Mouse (Mus musculus): ENCODE measurements around the gene Msantd2. TPM values are rescaled to one million over a fixed set of nuclear protein-coding genes. Genes with fewer than 3 reads are reported as not detected.

Msantd2 gene
- polyA plus RNA-seq, 1 experiment from 2014 or later = 7.5 TPM

DNA sequence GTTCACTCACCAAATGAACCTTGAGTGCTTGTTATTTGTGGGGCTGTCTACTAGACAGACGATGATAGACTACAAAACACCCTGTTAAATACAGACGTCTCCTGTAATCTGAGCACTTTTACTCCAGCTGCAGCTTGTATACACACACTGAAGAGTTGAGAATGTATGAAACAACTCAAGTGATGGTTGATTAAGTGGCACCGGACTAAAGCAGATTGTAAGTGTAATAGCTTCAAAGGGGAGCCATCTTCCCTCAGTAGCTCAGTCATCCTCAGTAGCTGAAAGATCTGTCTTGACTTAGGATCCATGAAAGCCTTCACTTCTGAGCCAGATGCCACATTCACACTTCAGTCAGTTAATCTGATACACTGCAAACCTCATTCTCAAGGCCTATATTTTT, 6.6 kb downstream of the Msantd2 start:
- no peaks in the 10 kb centered on the region for H3K9me3 ChIP-seq (ENCODE audit: control insufficient read depth, low read length)
- H3K9ac ChIP-seq (ENCODE audit: low read length) = no peak overlapping the region
- H3K4me2 ChIP-seq (replicated peaks; ENCODE audit: low read depth) = no peak overlapping the region
- WGBS = 54% methylated on average over 3 of the region's 3 CpGs
- H3K27me3 ChIP-seq (ENCODE audit: control insufficient read depth, insufficient read depth, low read length) = no peaks in the 10 kb centered on the region
- no peak for DNase-seq (ENCODE audit: low spot score)
- TF ChIP-seq EP300 (optimal IDR thresholded peaks at IDR 0.05) (no peak), CTCF (IDR thresholded peaks at IDR 0.05; ENCODE audit: low read depth) (no peak)
- no peaks in the 10 kb centered on the region for H3K4me1 ChIP-seq (replicated peaks; ENCODE audit: control insufficient read depth, insufficient read depth)
- H3K27ac ChIP-seq (replicated peaks) = no peak overlapping the region
- H3K4me3 ChIP-seq (ENCODE audit: low read depth, low read length) = no peak overlapping the region
- H3K36me3 ChIP-seq (ENCODE audit: control insufficient read depth, insufficient read depth, low read length) = no peaks in the 10 kb centered on the region
- ATAC-seq (ENCODE audit: low FRiP score, low TSS enrichment) = no peak

DNA sequence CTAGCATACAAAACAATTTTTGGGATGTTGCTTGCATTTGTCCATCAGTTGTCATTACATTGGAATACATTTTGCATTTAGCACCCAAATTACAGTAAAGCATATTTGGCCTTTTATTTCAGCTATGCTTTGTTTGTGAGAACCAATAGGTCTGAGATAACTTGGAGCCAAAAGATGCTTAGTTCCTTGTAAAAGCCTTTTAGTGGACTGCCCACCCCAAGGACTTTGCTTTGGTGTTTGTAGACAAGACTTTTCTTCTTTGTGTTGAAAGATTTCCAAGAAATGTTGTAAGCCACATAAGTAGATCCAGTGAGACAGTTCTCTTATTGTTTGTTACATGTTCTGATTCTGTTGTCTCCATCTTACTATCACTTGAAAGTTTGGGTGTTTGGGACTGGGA, 7.2 kb downstream of the Msantd2 start:
- Histone ChIP-seq H3K4me2 (replicated peaks; ENCODE audit: low read depth) (no peak overlapping the region), H3K4me3 (ENCODE audit: low read depth, low read length) (no peak overlapping the region), H3K9me3 (ENCODE audit: control insufficient read depth, low read length) (no peaks in the 10 kb centered on the region), H3K27ac (replicated peaks) (no peak overlapping the region), H3K36me3 (ENCODE audit: control insufficient read depth, insufficient read depth, low read length) (no peaks in the 10 kb centered on the region), H3K27me3 (ENCODE audit: control insufficient read depth, insufficient read depth, low read length) (no peaks in the 10 kb centered on the region), H3K4me1 (replicated peaks; ENCODE audit: control insufficient read depth, insufficient read depth) (no peaks in the 10 kb centered on the region), H3K9ac (ENCODE audit: low read length) (no peak overlapping the region)
- ATAC-seq (ENCODE audit: low FRiP score, low TSS enrichment) (no peak), DNase-seq (ENCODE audit: low spot score) (no peak)
- TF ChIP-seq EP300 (optimal IDR thresholded peaks at IDR 0.05) (no peak), CTCF (IDR thresholded peaks at IDR 0.05; ENCODE audit: low read depth) (no peak)

DNA sequence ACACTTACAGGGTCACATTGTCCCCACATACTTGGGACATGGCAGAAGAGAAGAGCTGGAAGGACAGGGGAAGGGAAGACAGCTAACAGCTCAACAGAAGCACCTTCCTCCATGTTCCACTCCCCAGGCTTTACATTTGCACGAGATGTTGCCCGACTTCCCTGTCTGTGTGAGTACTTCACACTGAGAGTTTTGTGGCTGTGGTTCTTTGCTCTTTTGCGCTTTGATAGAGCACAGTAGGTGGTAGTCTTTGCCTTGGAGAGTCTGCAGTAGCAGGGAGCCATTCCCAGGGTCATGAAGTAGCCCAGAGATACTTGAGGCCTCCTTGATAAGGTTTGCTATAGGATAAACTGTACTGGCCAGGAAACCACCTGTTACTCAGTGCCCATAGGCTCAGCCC, 11.1 kb downstream of the Msantd2 start:
- DNase-seq (ENCODE audit: low spot score) (no peak), ATAC-seq (ENCODE audit: low FRiP score, low TSS enrichment) (no peak)
- TF ChIP-seq CTCF (IDR thresholded peaks at IDR 0.05; ENCODE audit: low read depth) (no peak), EP300 (optimal IDR thresholded peaks at IDR 0.05) (no peak)
- H3K9me3 ChIP-seq (ENCODE audit: control insufficient read depth, low read length) = no peaks in the 10 kb centered on the region
- H3K4me2 ChIP-seq (replicated peaks; ENCODE audit: low read depth) = no peak overlapping the region
- WGBS = 81% methylated on average over 3 of the region's 3 CpGs
- H3K4me3 ChIP-seq (ENCODE audit: low read depth, low read length) = no peak overlapping the region
- no peaks in the 10 kb centered on the region for H3K4me1 ChIP-seq (replicated peaks; ENCODE audit: control insufficient read depth, insufficient read depth)
- H3K27ac ChIP-seq (replicated peaks) = no peak overlapping the region
- H3K36me3 ChIP-seq (ENCODE audit: control insufficient read depth, insufficient read depth, low read length) = no peaks in the 10 kb centered on the region
- no peak overlapping the region for H3K9ac ChIP-seq (ENCODE audit: low read length)
- no peaks in the 10 kb centered on the region for H3K27me3 ChIP-seq (ENCODE audit: control insufficient read depth, insufficient read depth, low read length)

DNA sequence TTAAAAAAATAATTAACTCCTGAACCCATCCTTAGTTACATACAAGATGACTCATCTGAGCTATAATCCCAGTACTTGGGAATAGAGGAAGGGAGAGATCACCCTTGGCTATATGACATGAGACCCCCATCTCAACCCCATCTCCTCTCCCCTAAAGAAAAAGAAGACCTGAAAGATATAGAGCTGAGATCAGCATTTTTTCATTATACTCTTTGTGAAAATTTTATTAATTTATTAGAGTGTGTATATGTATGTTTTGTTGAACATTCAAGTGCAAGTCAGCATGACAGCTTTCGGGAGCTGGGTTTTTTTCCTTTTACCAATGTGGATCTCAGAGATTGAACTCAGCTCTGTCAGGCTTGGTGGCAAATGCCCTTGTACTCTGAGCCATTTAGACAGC, 12.1 kb downstream of the Msantd2 start:
- H3K9ac ChIP-seq (ENCODE audit: low read length) = no peak overlapping the region
- H3K4me2 ChIP-seq (replicated peaks; ENCODE audit: low read depth) = no peak overlapping the region
- ATAC-seq (ENCODE audit: low FRiP score, low TSS enrichment) = no peak
- H3K4me3 ChIP-seq (ENCODE audit: low read depth, low read length) = no peak overlapping the region
- H3K36me3 ChIP-seq (ENCODE audit: control insufficient read depth, insufficient read depth, low read length) = no peaks in the 10 kb centered on the region
- no peak for TF ChIP-seq CTCF (IDR thresholded peaks at IDR 0.05; ENCODE audit: low read depth)
- TF ChIP-seq EP300 (optimal IDR thresholded peaks at IDR 0.05) = no peak
- DNase-seq (ENCODE audit: low spot score) = no peak
- no peaks in the 10 kb centered on the region for H3K4me1 ChIP-seq (replicated peaks; ENCODE audit: control insufficient read depth, insufficient read depth)
- WGBS = 90% methylated on average over 1 of the region's 1 CpGs
- no peaks in the 10 kb centered on the region for H3K9me3 ChIP-seq (ENCODE audit: control insufficient read depth, low read length)
- H3K27ac ChIP-seq (replicated peaks) = no peak overlapping the region
- H3K27me3 ChIP-seq (ENCODE audit: control insufficient read depth, insufficient read depth, low read length) = no peaks in the 10 kb centered on the region

DNA sequence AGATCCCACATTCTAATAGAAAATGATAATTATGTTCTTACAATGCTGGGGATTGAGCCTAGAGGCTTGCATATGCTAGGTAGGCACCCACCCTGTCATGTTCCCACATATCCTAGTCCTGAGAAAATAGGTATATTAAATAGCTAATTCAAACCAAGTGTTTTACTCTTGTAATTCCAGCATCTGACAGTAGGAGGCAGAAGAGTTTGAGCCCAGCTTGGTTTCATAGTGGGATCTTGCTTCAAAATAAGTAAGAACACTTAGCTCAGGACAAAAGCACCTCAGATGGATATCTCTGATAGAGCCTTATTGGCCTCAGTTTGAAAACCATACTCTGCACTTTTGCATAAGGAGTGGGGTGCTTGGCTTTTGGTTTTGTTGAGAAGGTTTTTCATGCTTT, 15.2 kb downstream of the Msantd2 start:
- H3K9me3 ChIP-seq (ENCODE audit: control insufficient read depth, low read length) = no peaks in the 10 kb centered on the region
- H3K27ac ChIP-seq (replicated peaks) = no peak overlapping the region
- H3K4me1 ChIP-seq (replicated peaks; ENCODE audit: control insufficient read depth, insufficient read depth) = no peaks in the 10 kb centered on the region
- no peaks in the 10 kb centered on the region for H3K36me3 ChIP-seq (ENCODE audit: control insufficient read depth, insufficient read depth, low read length)
- H3K27me3 ChIP-seq (ENCODE audit: control insufficient read depth, insufficient read depth, low read length) = no peaks in the 10 kb centered on the region
- H3K9ac ChIP-seq (ENCODE audit: low read length) = no peak overlapping the region
- ATAC-seq (ENCODE audit: low FRiP score, low TSS enrichment) = no peak
- no peak for DNase-seq (ENCODE audit: low spot score)
- H3K4me3 ChIP-seq (ENCODE audit: low read depth, low read length) = no peak overlapping the region
- H3K4me2 ChIP-seq (replicated peaks; ENCODE audit: low read depth) = no peak overlapping the region
- no peak for TF ChIP-seq EP300 (optimal IDR thresholded peaks at IDR 0.05)
- peak; percentile 14; the same call in 1 of the 2 replicates for TF ChIP-seq CTCF (IDR thresholded peaks at IDR 0.05; ENCODE audit: low read depth)

DNA sequence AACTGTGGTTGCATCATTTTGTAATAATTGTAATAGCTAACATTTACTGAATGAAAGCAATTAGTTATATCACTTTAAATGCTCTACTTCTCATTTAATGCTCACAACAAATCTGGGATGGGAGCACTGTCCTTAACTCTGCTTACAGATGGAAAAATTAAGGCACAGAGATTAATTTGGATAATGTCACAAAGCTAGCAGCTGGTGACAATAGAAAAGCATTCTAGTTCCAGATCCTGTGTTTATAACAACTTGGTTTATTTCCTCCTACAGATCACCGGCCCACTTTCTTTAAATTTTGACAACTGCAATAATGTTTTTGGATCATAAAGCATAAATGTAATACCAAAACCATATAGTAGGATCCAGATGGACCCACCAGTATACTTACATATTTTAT, 16.9 kb downstream of the Msantd2 start:
- WGBS = 63% methylated on average over 1 of the region's 1 CpGs
- H3K4me1 ChIP-seq (replicated peaks; ENCODE audit: control insufficient read depth, insufficient read depth) = no peaks in the 10 kb centered on the region
- H3K4me3 ChIP-seq (ENCODE audit: low read depth, low read length) = no peak overlapping the region
- H3K9ac ChIP-seq (ENCODE audit: low read length) = no peak overlapping the region
- TF ChIP-seq CTCF (IDR thresholded peaks at IDR 0.05; ENCODE audit: low read depth) (no peak), EP300 (optimal IDR thresholded peaks at IDR 0.05) (no peak)
- no peak overlapping the region for H3K4me2 ChIP-seq (replicated peaks; ENCODE audit: low read depth)
- no peaks in the 10 kb centered on the region for H3K27me3 ChIP-seq (ENCODE audit: control insufficient read depth, insufficient read depth, low read length)
- no peak for ATAC-seq (ENCODE audit: low FRiP score, low TSS enrichment)
- no peaks in the 10 kb centered on the region for H3K9me3 ChIP-seq (ENCODE audit: control insufficient read depth, low read length)
- no peaks in the 10 kb centered on the region for H3K36me3 ChIP-seq (ENCODE audit: control insufficient read depth, insufficient read depth, low read length)
- H3K27ac ChIP-seq (replicated peaks) = no peak overlapping the region
- DNase-seq (ENCODE audit: low spot score) = no peak

Measured in stomach, postnatal 0 days (tissue).